Mouse (Mus musculus): ENCODE results near the gene Kalrn. TPM values are rescaled to one million over a fixed set of nuclear protein-coding genes. Genes with fewer than 3 reads are reported as not detected.

The Kalrn gene
- polyA plus RNA-seq, 2 experiments = 8.8 to 11.7 TPM

- H3K9me3 ChIP-seq (ENCODE audit: control insufficient read depth, low read length) = no peaks in the 10 kb centered on the region
- TF ChIP-seq POLR2A (IDR thresholded peaks at IDR 0.05; ENCODE audit: borderline replicate concordance, extremely low read depth, insufficient read depth, insufficient read length) = no peak
- H3K4me3 ChIP-seq (replicated peaks; ENCODE audit: low read length) = no peak overlapping the region
- H3K27me3 ChIP-seq (ENCODE audit: control insufficient read depth, insufficient read depth, low read length) = no peaks in the 10 kb centered on the region
- H3K4me1 ChIP-seq (ENCODE audit: control insufficient read depth, insufficient read depth, low read length) = no peaks in the 10 kb centered on the region
- ATAC-seq (ENCODE audit: low FRiP score, low read depth) (no peak), DNase-seq (ENCODE audit: low spot score) (no peak)
- WGBS = 74% methylated on average over 5 of the region's 5 CpGs
- no peak overlapping the region for H3K9ac ChIP-seq (ENCODE audit: low read depth, low read length, severe bottlenecking)
- H3K36me3 ChIP-seq (ENCODE audit: control insufficient read depth, insufficient read depth, low read length) = no peaks in the 10 kb centered on the region; the same call in none of the 2 replicates
- no peak overlapping the region for H3K4me2 ChIP-seq (replicated peaks; ENCODE audit: low read depth, low read length, severe bottlenecking)
- no peak overlapping the region for H3K27ac ChIP-seq (replicated peaks; ENCODE audit: low read depth, low read length)
Observed at GRCm38 (mm10) chr16:34389520-34390271, 183.6 kb downstream of the Kalrn start.

- no peak overlapping the region for H3K27ac ChIP-seq (replicated peaks; ENCODE audit: low read depth, low read length)
- H3K36me3 ChIP-seq (ENCODE audit: control insufficient read depth, insufficient read depth, low read length) = no peaks in the 10 kb centered on the region; the same call in none of the 2 replicates
- DNase-seq (ENCODE audit: low spot score) (no peak), ATAC-seq (ENCODE audit: low FRiP score, low read depth) (no peak)
- 84% methylated on average over 6 of the region's 6 CpGs for WGBS
- H3K4me1 ChIP-seq (ENCODE audit: control insufficient read depth, insufficient read depth, low read length) = no peaks in the 10 kb centered on the region
- no peaks in the 10 kb centered on the region for H3K27me3 ChIP-seq (ENCODE audit: control insufficient read depth, insufficient read depth, low read length)
- no peak overlapping the region for H3K4me3 ChIP-seq (replicated peaks; ENCODE audit: low read length)
- no peak for TF ChIP-seq POLR2A (IDR thresholded peaks at IDR 0.05; ENCODE audit: borderline replicate concordance, extremely low read depth, insufficient read depth, insufficient read length)
- no peak overlapping the region for H3K9ac ChIP-seq (ENCODE audit: low read depth, low read length, severe bottlenecking)
- H3K4me2 ChIP-seq (replicated peaks; ENCODE audit: low read depth, low read length, severe bottlenecking) = no peak overlapping the region
- H3K9me3 ChIP-seq (ENCODE audit: control insufficient read depth, low read length) = no peaks in the 10 kb centered on the region
Observed at GRCm38 (mm10) chr16:34388871-34389270, 184.5 kb downstream of the Kalrn start.

- H3K4me3 ChIP-seq (replicated peaks; ENCODE audit: low read length) = no peak overlapping the region
- no peak overlapping the region for H3K9ac ChIP-seq (ENCODE audit: low read depth, low read length, severe bottlenecking)
- no peaks in the 10 kb centered on the region; the same call in none of the 2 replicates for H3K36me3 ChIP-seq (ENCODE audit: control insufficient read depth, insufficient read depth, low read length)
- H3K4me2 ChIP-seq (replicated peaks; ENCODE audit: low read depth, low read length, severe bottlenecking) = no peak overlapping the region
- no peak for ATAC-seq (ENCODE audit: low FRiP score, low read depth)
- no peaks in the 10 kb centered on the region for H3K27me3 ChIP-seq (ENCODE audit: control insufficient read depth, insufficient read depth, low read length)
- 91% methylated on average over 8 of the region's 8 CpGs for WGBS
- H3K4me1 ChIP-seq (ENCODE audit: control insufficient read depth, insufficient read depth, low read length) = no peaks in the 10 kb centered on the region
- TF ChIP-seq POLR2A (IDR thresholded peaks at IDR 0.05; ENCODE audit: borderline replicate concordance, extremely low read depth, insufficient read depth, insufficient read length) = no peak
- H3K9me3 ChIP-seq (ENCODE audit: control insufficient read depth, low read length) = no peaks in the 10 kb centered on the region
- no peak for DNase-seq (ENCODE audit: low spot score)
- no peak overlapping the region for H3K27ac ChIP-seq (replicated peaks; ENCODE audit: low read depth, low read length)
Observed at GRCm38 (mm10) chr16:34385065-34385464, 188.3 kb downstream of the Kalrn start.

- no peaks in the 10 kb centered on the region for H3K27me3 ChIP-seq (ENCODE audit: control insufficient read depth, insufficient read depth, low read length)
- 95% methylated on average over 4 of the region's 4 CpGs for WGBS
- DNase-seq (ENCODE audit: low spot score) (no peak), ATAC-seq (ENCODE audit: low FRiP score, low read depth) (no peak)
- no peak overlapping the region for H3K4me2 ChIP-seq (replicated peaks; ENCODE audit: low read depth, low read length, severe bottlenecking)
- H3K9ac ChIP-seq (ENCODE audit: low read depth, low read length, severe bottlenecking) = no peak overlapping the region
- no peak overlapping the region for H3K27ac ChIP-seq (replicated peaks; ENCODE audit: low read depth, low read length)
- H3K9me3 ChIP-seq (ENCODE audit: control insufficient read depth, low read length) = no peaks in the 10 kb centered on the region
- H3K36me3 ChIP-seq (ENCODE audit: control insufficient read depth, insufficient read depth, low read length) = no peaks in the 10 kb centered on the region; the same call in 1 of the 2 replicates
- no peak for TF ChIP-seq POLR2A (IDR thresholded peaks at IDR 0.05; ENCODE audit: borderline replicate concordance, extremely low read depth, insufficient read depth, insufficient read length)
- H3K4me3 ChIP-seq (replicated peaks; ENCODE audit: low read length) = no peak overlapping the region
- H3K4me1 ChIP-seq (ENCODE audit: control insufficient read depth, insufficient read depth, low read length) = no peaks in the 10 kb centered on the region
Observed at GRCm38 (mm10) chr16:34382992-34383391, 190.3 kb downstream of the Kalrn start.

- no peak overlapping the region for H3K4me2 ChIP-seq (replicated peaks; ENCODE audit: low read depth, low read length, severe bottlenecking)
- H3K27ac ChIP-seq (replicated peaks; ENCODE audit: low read depth, low read length) = no peak overlapping the region
- H3K9me3 ChIP-seq (ENCODE audit: control insufficient read depth, low read length) = no peaks in the 10 kb centered on the region
- no peak for DNase-seq (ENCODE audit: low spot score)
- no peak overlapping the region for H3K4me3 ChIP-seq (replicated peaks; ENCODE audit: low read length)
- H3K36me3 ChIP-seq (ENCODE audit: control insufficient read depth, insufficient read depth, low read length) = no peaks in the 10 kb centered on the region
- H3K4me1 ChIP-seq (ENCODE audit: control insufficient read depth, insufficient read depth, low read length) = peaks cover 8% of the 10 kb centered on the region; the same call in 1 of the 2 replicates
- no peak overlapping the region for H3K9ac ChIP-seq (ENCODE audit: low read depth, low read length, severe bottlenecking)
- ATAC-seq (ENCODE audit: low FRiP score, low read depth) = no peak
- no peaks in the 10 kb centered on the region for H3K27me3 ChIP-seq (ENCODE audit: control insufficient read depth, insufficient read depth, low read length)
- WGBS = 63% methylated on average over 12 of the region's 12 CpGs
- no peak for TF ChIP-seq POLR2A (IDR thresholded peaks at IDR 0.05; ENCODE audit: borderline replicate concordance, extremely low read depth, insufficient read depth, insufficient read length)
Observed at GRCm38 (mm10) chr16:34376166-34376857, 197.0 kb downstream of the Kalrn start.

Measured in limb, embryonic 14.5 days (tissue).